Mouse (Mus musculus): ENCODE measurements around the gene Gm9767. TPM values are rescaled to one million over a fixed set of nuclear protein-coding genes. Genes with fewer than 3 reads are reported as not detected.

Gm9767 gene
- total and polyA plus RNA-seq, 2 experiments from 2014 or later, result not detected

DNA sequence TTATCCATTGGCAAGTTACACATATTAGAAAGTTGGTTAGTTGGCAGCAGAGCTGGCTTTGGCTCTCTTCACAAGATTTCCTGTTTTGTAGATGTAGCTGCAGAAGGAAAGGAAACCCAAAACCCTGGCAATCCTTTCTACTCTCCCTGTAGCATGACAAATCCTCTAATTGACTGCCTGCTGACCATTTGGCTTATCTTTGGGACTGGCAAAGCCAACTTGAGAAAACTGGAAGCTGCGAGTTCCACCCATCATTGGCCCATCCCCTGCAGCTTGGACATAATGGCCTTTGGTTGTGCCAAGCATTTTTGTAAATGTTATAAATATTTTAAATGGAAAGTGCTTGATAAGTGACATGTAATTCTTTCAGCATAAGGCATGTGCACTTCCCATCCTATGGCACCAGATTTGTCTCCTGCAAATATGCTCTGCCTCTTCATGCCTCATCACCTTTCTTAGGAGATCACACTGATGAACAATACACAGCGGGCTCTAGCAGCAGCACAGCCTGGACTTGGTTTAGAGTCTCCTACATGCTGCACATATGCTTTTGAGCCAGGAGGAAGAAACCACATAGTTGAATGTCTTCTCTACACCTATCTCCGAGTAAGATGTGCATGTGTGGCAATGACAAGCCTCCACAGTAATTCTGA lies 25.4 kb downstream of the Gm9767 start:
- H3K36me3 ChIP-seq (replicated peaks; ENCODE audit: control insufficient read depth, insufficient read depth, low read length), result no peaks in the 10 kb centered on the region
- no peaks in the 10 kb centered on the region for H3K9me3 ChIP-seq (replicated peaks; ENCODE audit: control insufficient read depth, low read length)
- H3K27ac ChIP-seq (ENCODE audit: low read depth), result no peak overlapping the region
- H3K9ac ChIP-seq (replicated peaks; ENCODE audit: low read depth, low read length), result no peak overlapping the region
- 66% methylated on average over 3 of the region's 3 CpGs for WGBS
- H3K4me3 ChIP-seq (ENCODE audit: low read depth, low read length), result no peak overlapping the region
- DNase-seq (ENCODE audit: low spot score) (no peak), ATAC-seq (ENCODE audit: insufficient read depth, low read depth) (no peak)
- H3K4me2 ChIP-seq (ENCODE audit: low read depth, low read length), result no peak overlapping the region
- no peaks in the 10 kb centered on the region for H3K4me1 ChIP-seq (ENCODE audit: control insufficient read depth, insufficient read depth)
- TF ChIP-seq EP300 (IDR thresholded peaks at IDR 0.05; ENCODE audit: low read depth) (no peak), CTCF (IDR thresholded peaks at IDR 0.05; ENCODE audit: low read depth) (no peak)
- H3K27me3 ChIP-seq (ENCODE audit: control insufficient read depth, insufficient read depth, low read length), result no peaks in the 10 kb centered on the region

DNA sequence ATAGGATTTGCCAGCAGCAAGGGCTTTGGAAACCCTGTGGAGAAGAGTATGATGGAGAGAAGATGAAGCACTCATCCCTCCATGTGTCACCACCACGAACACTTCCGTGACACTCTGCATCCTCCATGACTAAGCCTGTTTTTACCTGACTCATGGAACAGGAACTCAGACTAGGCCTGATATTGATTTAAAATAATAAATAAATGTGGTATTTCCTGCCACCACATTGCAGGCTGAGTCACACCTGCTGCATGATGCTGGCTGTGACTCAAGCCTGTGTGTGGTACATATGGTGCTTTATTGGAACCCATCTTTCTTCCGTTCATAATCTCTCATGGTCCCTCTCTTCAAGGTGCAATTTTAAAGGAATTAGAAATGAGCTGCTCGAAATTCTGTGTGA lies 36.4 kb downstream of the Gm9767 start:
- no peak for DNase-seq (ENCODE audit: low spot score)
- Histone ChIP-seq H3K27ac (ENCODE audit: low read depth) (no peak overlapping the region), H3K4me2 (ENCODE audit: low read depth, low read length) (no peak overlapping the region), H3K4me3 (ENCODE audit: low read depth, low read length) (no peak overlapping the region), H3K9me3 (replicated peaks; ENCODE audit: control insufficient read depth, low read length) (no peaks in the 10 kb centered on the region), H3K4me1 (ENCODE audit: control insufficient read depth, insufficient read depth) (no peaks in the 10 kb centered on the region), H3K36me3 (replicated peaks; ENCODE audit: control insufficient read depth, insufficient read depth, low read length) (no peaks in the 10 kb centered on the region), H3K27me3 (ENCODE audit: control insufficient read depth, insufficient read depth, low read length) (no peaks in the 10 kb centered on the region), H3K9ac (replicated peaks; ENCODE audit: low read depth, low read length) (no peak overlapping the region)
- TF ChIP-seq CTCF (IDR thresholded peaks at IDR 0.05; ENCODE audit: low read depth) (no peak), EP300 (IDR thresholded peaks at IDR 0.05; ENCODE audit: low read depth) (no peak)
- no peak for ATAC-seq (ENCODE audit: insufficient read depth, low read depth)
- WGBS, result 78% methylated on average over 4 of the region's 4 CpGs

DNA sequence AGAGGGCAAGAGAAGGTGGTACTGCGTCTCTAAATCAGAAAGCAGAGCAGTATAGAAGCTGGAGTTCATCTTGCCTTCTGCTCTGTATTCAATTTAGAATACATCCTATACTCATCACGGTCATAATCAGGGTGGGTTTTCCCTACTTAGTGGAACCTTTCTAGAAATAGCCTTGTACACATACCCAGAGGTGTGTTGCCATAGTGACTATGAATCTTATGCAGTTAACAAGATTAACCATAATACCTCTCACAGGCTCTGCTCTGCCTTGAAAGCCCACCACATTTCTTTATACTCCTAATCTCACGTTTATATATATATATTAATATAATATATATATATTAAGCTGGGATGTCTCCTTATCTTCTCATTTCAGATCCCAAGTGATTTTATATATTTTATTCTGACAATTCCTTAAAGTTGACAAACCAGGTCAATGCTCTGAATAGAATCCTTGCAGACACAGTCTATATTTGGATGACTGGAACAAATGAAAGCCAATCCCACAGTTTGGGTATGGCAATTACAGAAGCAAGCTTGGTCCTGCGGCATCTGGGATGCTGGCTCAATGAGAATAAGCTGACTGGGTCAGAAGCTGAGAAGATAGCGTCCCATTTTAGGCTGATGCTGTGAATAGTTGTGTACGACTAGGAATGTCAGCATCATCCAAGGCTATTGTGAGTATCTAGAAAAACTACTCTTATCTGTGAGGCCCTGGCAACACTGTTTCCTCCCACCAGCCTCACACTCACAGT lies 41.2 kb downstream of the Gm9767 start:
- H3K4me2 ChIP-seq (ENCODE audit: low read depth, low read length), result no peak overlapping the region
- WGBS, result 71% methylated on average over 6 of the region's 6 CpGs

DNA sequence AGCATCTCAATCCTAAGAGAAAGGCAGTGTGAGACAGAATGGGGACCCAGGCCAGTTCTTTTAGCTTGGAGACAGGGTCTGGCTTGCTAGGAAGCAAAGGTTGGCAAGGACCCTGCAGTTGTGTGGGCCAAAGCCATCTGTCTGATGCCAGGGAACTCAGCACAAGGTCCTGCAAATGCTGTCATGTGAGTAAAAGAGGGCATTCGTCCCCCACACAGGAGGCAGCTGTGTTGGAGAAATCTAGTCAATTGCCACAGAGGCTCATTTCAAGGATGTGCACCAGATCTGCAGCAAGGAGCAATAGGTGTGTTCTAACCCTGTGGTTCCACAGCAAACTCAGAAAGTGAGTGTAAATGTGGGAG lies 41.7 kb downstream of the Gm9767 start:
- Histone ChIP-seq H3K9ac (replicated peaks; ENCODE audit: low read depth, low read length) (no peak overlapping the region), H3K9me3 (replicated peaks; ENCODE audit: control insufficient read depth, low read length) (no peaks in the 10 kb centered on the region), H3K4me2 (ENCODE audit: low read depth, low read length) (no peak overlapping the region), H3K27ac (ENCODE audit: low read depth) (no peak overlapping the region), H3K4me1 (ENCODE audit: control insufficient read depth, insufficient read depth) (no peaks in the 10 kb centered on the region), H3K27me3 (ENCODE audit: control insufficient read depth, insufficient read depth, low read length) (no peaks in the 10 kb centered on the region), H3K36me3 (replicated peaks; ENCODE audit: control insufficient read depth, insufficient read depth, low read length) (no peaks in the 10 kb centered on the region), H3K4me3 (ENCODE audit: low read depth, low read length) (no peak overlapping the region)
- no peak for TF ChIP-seq CTCF (IDR thresholded peaks at IDR 0.05; ENCODE audit: low read depth)
- no peak for TF ChIP-seq EP300 (IDR thresholded peaks at IDR 0.05; ENCODE audit: low read depth)
- DNase-seq (ENCODE audit: low spot score) (no peak), ATAC-seq (ENCODE audit: insufficient read depth, low read depth) (no peak)
- WGBS, result 44% methylated on average over 1 of the region's 1 CpGs

More for the DNA sequence above, 41.2 kb downstream of the Gm9767 start:
- Histone ChIP-seq H3K36me3 (replicated peaks; ENCODE audit: control insufficient read depth, insufficient read depth, low read length) (no peaks in the 10 kb centered on the region), H3K27me3 (ENCODE audit: control insufficient read depth, insufficient read depth, low read length) (no peaks in the 10 kb centered on the region), H3K4me3 (ENCODE audit: low read depth, low read length) (no peak overlapping the region), H3K9me3 (replicated peaks; ENCODE audit: control insufficient read depth, low read length) (no peaks in the 10 kb centered on the region), H3K9ac (replicated peaks; ENCODE audit: low read depth, low read length) (no peak overlapping the region), H3K27ac (ENCODE audit: low read depth) (no peak overlapping the region), H3K4me1 (ENCODE audit: control insufficient read depth, insufficient read depth) (no peaks in the 10 kb centered on the region)
- no peak for DNase-seq (ENCODE audit: low spot score)
- TF ChIP-seq EP300 (IDR thresholded peaks at IDR 0.05; ENCODE audit: low read depth) (no peak), CTCF (IDR thresholded peaks at IDR 0.05; ENCODE audit: low read depth) (no peak)
- ATAC-seq (ENCODE audit: insufficient read depth, low read depth), result no peak

Other genes with a start within 250 kb of the Gm9767 start
- 2.0 TPM in 1 of 2 replicates, not detected in the other for gene Tmem200a, start 797 bp downstream of the Gm9767 start, total RNA-seq (2014; rRNA removed; ENCODE audit: low replicate concordance)
- gene Tmem200a, start 797 bp downstream of the Gm9767 start, polyA plus RNA-seq (2015; fragmentation: Nextera tagmentation; extraction: Ambion mirVana), result 0.11 and 0.16 TPM in 2 replicates
- gene Samd3, start 151.5 kb downstream of the Gm9767 start, total RNA-seq (2014; rRNA removed; ENCODE audit: low replicate concordance), result not detected in 2 replicates
- not detected in 2 replicates for gene Samd3, start 151.5 kb downstream of the Gm9767 start, polyA plus RNA-seq (2015; fragmentation: Nextera tagmentation; extraction: Ambion mirVana)

All from heart, postnatal 0 days (tissue).